Mouse (Mus musculus) splenic B cell, adult 2 months (primary cell): ENCODE measurements around the gene Dlgap1.

ENCODE experiments used
- DNase-seq: peaks from one replicate; pipeline ENCODE4 v3.0.0-alpha.2; 2011; ENCODE audit warnings: low read depth, low spot score
- H3K27me3 ChIP-seq: 2 replicates; pipeline ENCODE4 v1.6.1; 2012; ENCODE audit warnings: mild to moderate bottlenecking, low read length, moderate library complexity, mixed read lengths; ENCODE audit not compliant: control insufficient read depth, poor library complexity, insufficient read depth, severe bottlenecking
- H3K36me3 ChIP-seq: 2 replicates; pipeline ENCODE4 v1.6.1; 2012; ENCODE audit warnings: mild to moderate bottlenecking, low read length, moderate library complexity, mixed read lengths; ENCODE audit not compliant: control insufficient read depth, poor library complexity, insufficient read depth, severe bottlenecking

Dlgap1 gene

DNA sequence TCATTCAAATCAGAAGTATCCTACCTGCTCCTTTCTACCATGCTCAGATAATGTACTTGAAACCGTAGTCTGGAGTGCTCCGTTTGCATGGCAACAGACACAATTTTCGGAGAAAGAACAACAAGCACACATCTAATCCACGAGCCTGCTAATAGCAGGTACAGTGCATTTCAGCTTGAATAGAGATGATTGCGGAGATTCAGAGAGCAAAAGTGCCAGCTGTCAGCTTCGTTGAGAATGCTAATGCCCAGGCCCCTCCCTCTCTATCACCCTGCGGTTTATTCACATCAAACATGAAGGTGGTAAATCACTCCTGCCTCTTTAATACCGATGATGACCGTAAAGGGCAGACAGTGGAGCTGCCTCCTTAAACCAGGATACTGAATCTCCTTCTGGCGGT is 518.0 kb downstream of the Dlgap1 start:
- no peak for DNase-seq
- H3K36me3 ChIP-seq: no peaks in the 10 kb centered on the region
- no peaks in the 10 kb centered on the region for H3K27me3 ChIP-seq

DNA sequence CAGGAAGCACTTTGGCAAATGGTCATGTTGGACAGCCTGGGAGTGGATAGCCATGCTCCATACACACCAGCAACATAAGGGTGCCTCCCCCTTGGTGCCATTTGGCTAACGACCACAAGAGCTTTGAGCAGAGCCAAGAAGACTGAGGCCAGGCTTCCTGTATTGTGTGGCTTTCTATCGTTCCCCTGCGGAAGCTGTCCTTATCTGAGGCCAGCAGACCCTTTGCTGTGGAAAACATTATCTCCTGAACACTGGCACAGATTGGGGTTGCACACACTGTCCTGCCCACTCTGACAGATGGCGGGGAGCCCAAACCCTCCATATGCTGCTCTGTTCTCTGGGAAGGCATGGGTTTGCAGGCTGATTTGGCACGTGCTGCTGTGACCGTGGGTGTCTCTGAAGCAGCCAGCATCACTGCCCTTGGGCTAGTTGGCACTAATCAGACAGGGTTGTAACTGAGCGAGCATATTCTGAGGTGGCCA is 520.0 kb downstream of the Dlgap1 start:
- Histone ChIP-seq H3K27me3 (no peaks in the 10 kb centered on the region), H3K36me3 (no peaks in the 10 kb centered on the region)
- DNase-seq: no peak

DNA sequence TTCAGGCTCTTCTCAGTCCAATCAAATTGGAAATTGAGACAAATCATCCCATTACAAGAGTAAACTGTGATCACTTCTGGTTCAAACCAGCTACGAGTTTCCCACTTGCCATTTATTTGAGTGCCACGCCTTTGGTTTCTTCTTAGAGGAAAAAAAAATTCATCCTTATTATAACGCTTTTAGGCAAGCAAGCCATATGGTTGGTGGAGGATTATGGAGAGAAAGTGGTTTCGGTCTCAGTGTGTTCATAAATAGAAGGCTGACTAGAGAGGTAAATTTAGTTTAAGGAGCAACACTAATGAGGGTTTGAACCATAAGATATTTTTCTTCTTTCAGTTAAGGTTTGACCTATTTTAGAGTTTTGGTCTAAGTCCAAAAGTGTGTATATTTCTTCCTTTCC is 522.7 kb downstream of the Dlgap1 start:
- Histone ChIP-seq H3K36me3 (no peaks in the 10 kb centered on the region), H3K27me3 (no peaks in the 10 kb centered on the region)
- no peak for DNase-seq

DNA sequence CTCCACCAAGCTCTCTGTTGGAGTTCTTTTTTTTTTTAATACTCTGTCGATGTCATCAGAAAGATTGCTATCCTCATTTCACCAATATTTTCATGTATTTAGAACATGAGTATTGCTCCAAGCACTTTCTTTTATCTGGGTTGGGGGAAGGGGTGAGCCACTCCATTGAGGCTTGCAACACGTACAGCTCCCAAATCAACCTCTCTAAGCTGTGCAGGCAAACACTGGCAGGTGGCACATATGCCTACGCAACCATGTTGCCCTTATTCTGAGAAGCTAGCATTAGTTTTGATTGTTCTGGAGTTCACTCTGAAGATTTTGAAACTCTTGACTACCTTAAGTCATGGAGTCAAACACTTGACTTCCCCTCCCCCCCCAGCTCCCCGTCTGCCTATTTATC is 525.5 kb downstream of the Dlgap1 start:
- DNase-seq: no peak
- no peaks in the 10 kb centered on the region for H3K36me3 ChIP-seq

DNA sequence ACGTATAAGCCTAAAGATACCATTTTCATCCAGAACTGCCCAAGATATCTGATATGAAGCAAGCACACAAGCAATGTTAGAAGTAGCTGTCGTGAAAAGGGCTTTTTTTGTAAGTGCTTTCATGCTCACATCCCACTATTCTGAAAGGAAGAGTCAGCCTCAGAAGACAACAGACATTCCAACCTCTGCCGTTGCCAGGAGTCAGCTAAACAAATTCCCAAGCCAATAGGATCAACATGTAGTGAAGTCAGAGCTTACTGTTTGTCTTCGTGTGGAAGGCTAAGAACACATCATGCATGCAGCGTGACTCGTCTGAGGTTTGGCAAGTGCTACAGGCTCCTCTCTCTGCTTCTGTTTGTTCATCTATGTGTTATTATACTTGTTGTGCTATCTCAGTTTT is 529.4 kb downstream of the Dlgap1 start:
- DNase-seq: no peak
- H3K27me3 ChIP-seq: no peaks in the 10 kb centered on the region
- no peaks in the 10 kb centered on the region for H3K36me3 ChIP-seq

More for the DNA sequence above, 525.5 kb downstream of the Dlgap1 start:
- no peaks in the 10 kb centered on the region for H3K27me3 ChIP-seq

DNA sequence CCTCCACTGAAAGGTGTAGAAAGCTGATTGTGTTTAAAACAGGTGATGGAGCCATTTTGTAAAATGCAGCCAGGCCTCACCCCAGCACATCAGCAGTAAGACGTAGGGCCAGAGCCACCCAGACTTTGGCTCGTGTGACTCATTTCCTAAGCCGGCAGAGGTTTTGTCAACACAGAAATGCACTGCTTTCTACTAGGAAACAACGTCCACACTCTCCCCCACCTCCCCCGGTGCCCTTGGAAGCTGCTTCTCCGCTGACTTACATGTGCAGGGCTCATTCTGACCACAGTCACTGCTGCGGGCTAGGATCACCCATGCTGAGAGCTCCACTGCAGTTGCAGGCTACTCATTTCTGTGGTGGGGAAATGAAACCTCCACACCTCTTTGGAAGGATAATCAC is 533.1 kb downstream of the Dlgap1 start:
- no peak for DNase-seq
- no peaks in the 10 kb centered on the region for H3K36me3 ChIP-seq
- no peaks in the 10 kb centered on the region for H3K27me3 ChIP-seq

DNA sequence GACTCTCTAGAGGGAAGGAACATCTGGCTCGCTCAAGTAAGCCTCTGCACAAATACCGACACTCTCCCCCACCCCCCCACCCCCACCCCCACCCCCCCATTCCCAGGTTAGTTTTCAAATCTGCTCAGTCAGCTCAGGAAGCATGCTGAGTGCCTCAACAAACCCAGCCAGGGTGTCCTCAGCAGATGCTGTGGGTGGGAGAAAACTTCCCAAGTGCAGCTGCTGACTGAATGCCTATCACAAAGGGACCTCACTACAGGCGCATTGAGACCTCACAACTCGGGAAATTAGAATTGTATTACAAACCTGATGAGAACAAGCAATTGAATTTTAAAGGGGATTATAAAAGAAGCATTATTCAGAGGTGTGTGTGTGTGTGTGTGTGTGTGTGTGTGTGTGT is 538.9 kb downstream of the Dlgap1 start:
- no peaks in the 10 kb centered on the region for H3K36me3 ChIP-seq
- no peaks in the 10 kb centered on the region for H3K27me3 ChIP-seq
- no peak for DNase-seq

DNA sequence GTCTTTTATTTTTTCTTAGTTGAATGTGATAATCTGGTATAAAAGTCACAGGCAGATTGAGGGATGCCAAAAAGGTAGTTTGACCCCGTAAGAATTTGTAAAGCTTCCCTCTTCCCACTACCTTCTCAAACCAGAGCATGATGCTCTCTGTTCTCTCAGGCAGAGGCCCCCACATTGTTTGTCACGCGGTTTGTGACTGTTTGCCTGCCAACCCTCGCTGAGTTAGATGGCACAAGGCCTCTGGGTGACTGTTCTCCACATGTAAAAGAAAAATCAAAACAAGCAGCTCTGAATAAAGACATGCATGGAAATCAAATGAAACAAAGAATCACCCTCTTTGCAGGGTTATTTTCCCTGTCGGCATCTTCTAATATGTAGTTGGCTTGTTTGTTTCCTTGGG is 541.6 kb downstream of the Dlgap1 start:
- no peak for DNase-seq
- Histone ChIP-seq H3K36me3 (no peaks in the 10 kb centered on the region), H3K27me3 (no peaks in the 10 kb centered on the region)

DNA sequence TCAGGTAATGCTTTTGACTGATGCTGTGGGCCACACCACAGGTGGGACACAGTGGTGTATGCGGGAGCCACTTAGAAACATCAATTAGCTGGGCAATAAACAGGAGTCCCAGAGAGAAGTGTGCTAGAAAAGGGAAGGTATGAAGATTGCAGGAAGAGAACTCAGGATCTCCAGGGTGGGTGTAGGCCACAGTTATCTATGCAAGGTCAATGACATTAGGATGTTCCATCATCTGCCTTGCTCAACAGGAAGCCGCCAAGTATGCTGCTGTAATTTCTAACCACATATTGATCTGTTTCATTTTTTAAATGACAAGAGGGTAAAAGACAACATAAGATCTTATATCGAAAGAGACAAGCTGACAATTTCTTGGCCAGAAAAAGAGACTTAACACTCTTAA is 542.5 kb downstream of the Dlgap1 start:
- no peaks in the 10 kb centered on the region for H3K27me3 ChIP-seq
- no peaks in the 10 kb centered on the region for H3K36me3 ChIP-seq
- no peak for DNase-seq

DNA sequence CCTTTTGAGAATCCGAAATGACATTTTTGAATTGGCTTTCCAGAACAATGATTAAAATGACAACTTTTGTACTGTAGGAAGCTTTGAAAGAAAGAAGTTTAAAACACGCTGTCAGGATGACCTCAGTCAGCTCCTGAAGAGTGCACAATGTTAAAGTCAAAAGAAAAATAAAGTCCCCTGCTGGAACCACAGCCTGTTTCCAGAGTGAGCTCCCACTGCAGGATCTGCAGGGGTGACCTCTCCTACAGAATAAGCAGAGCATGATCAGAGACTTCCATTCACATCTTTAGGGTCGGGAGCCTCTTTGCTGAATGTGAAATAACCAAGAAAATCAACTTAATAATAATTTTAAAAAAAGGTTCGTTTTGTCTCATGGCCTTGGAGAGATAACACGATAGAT is 544.9 kb downstream of the Dlgap1 start:
- Histone ChIP-seq H3K27me3 (no peaks in the 10 kb centered on the region), H3K36me3 (no peaks in the 10 kb centered on the region)
- no peak for DNase-seq

DNA sequence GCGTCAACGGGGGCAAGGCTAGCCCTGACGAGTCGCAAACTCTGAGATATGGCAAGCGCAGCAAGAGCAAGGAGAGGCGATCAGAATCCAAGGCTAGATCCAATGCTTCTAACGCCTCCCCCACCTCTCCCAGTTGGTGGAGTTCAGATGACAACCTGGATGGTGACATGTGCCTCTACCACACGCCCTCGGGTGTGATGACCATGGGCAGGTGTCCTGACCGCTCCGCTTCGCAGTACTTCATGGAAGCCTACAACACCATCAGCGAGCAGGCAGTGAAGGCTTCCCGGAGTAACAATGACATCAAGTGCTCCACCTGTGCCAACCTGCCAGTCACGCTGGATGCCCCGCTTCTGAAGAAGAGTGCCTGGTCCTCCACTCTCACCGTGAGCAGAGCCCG is 547.6 kb downstream of the Dlgap1 start:
- Histone ChIP-seq H3K27me3 (no peaks in the 10 kb centered on the region), H3K36me3 (no peaks in the 10 kb centered on the region)
- DNase-seq: no peak

DNA sequence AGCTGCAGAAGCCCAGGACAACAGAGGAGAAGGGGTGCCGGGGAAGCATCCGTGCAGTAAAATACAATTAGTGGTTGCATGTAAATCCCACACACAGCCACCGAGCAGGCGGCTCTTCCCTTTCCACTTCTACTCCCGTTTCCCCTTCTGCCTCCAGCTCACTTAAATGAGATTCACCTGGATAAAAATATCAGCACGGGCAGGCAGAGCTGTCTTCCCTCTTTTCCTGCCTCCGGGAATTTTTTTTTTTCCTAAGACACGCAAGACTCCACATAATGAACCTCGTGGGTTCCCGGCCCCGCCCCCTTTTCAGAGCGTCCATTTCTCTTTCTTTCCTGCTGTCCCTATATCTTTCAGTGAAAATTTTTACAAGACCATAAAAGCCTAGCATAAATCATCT is 548.5 kb downstream of the Dlgap1 start:
- Histone ChIP-seq H3K36me3 (no peaks in the 10 kb centered on the region), H3K27me3 (no peaks in the 10 kb centered on the region)
- no peak for DNase-seq

DNA sequence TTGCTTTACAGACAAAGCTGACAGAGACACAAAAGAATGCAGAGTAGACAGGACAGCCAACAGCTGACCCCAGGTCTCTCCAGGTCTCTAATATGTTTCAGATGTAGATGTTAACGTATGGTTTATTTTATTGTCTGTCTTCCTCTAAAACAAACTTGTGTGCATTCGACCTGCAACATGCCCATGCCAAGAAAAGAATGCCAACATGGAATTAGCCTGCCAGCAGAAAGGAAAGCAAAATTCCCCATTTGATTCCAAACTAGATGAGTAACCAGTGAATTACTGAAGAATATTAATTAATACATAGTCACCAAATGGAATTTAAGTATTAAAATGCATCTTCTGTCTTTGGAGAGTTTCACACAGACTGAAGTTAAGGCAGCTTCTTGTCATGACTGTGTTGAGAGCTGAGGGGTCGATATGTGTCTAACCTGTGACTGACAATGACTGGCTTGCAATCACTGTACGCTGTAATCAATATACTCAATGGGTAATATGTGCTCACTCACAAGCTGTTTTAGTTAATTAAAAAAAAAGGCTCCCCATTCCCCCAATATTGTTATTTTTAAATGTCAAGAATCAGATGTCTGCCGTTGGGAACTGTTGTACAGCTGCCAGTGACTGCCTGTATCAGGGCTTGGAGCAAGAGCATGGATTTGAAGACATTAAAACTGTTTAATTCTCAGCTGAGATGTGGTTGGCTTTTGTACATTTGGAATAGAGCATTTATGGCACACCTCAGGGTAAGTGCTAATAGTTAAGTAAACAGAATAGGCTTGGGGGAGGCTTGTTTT is 552.4 kb downstream of the Dlgap1 start:
- H3K36me3 ChIP-seq: no peaks in the 10 kb centered on the region
- H3K27me3 ChIP-seq: no peaks in the 10 kb centered on the region
- DNase-seq: no peak

DNA sequence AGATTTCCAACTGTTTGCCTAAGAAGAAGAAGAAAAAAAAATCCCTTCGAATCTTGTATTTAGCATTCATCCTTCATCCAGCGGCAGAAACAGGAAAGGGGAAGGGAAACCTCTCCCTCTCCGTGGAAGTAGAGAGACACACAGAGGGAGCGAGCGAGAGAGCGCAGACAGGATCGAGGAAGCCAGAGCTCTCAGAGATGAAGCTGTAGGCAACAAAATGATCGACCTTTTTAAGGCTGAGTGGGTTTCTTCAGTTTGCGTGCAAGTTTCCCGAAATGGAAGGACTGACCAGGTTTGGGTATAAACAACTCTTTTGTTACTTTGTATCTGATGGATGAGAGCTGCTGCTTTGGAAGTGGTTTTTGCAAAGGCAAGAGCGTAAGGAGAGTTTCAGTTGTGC is 553.1 kb downstream of the Dlgap1 start:
- Histone ChIP-seq H3K36me3 (no peaks in the 10 kb centered on the region), H3K27me3 (no peaks in the 10 kb centered on the region)
- no peak for DNase-seq

DNA sequence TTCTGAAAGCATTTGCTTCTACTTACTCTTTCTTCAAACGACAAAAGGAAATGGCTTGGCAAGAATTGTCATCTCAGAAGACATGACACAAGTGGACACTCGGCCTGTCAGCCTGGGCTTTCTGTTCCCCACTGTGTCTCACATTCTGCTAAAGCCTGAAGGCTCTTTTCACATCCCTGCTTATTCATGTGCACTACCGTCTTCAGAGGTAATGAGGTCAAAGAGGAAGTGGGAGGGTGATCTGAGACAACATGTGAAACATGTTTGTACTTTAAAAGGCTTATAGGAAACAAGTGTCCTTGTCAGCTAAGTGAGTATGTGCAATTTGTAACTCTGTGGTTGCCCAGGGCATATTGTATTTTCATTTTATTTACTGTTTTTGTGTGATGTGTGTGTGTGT is 557.1 kb downstream of the Dlgap1 start:
- DNase-seq: no peak

DNA sequence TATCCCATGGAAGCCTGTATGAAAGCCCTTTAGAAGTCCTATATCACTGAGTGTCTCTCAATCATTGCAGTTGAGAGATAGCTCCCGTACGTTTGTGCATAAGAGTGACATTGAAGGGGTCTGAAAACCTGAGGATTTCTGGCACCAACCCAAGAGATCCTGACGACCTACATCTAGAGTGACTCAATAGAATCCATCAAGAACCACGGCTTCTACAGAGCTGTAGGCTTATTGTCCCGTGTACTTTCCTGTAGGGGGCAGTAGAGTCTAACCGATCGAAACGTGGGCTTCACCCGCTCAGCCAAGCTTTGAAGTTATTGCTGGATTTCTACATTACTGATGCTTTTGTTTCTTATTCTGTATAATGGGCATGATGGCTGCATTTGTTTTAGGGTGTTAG is 558.2 kb downstream of the Dlgap1 start:
- no peaks in the 10 kb centered on the region for H3K36me3 ChIP-seq
- no peaks in the 10 kb centered on the region for H3K27me3 ChIP-seq
- no peak for DNase-seq

More for the DNA sequence above, 557.1 kb downstream of the Dlgap1 start:
- H3K27me3 ChIP-seq: no peaks in the 10 kb centered on the region
- no peaks in the 10 kb centered on the region for H3K36me3 ChIP-seq
